8 mouse cellular contexts compared by ENCODE assay signal in genomic region chr4:32984801-32985675, GRCm38 (mm10). TPM values are rescaled to one million over a fixed set of nuclear protein-coding genes. Genes with fewer than 3 reads are reported as not detected.
DNase-seq lines count a peak whose midpoint lies in the region; ATAC-seq and TF ChIP-seq lines count a peak whose summit lies in the region.

No protein-coding gene starts in this region.

- no peak overlapping the region for H3K9ac ChIP-seq in embryonic facial prominence, embryonic 15.5 days
- peak overlapping the region; percentile 92 for H3K9ac ChIP-seq in hindbrain, embryonic 15.5 days

- H3K4me3 ChIP-seq in lung, adult 2 months (replicated peaks; ENCODE audit: extremely low read depth, low read depth, low read length), result no peak overlapping the region
- peak overlapping the region; percentile 72 for H3K4me3 ChIP-seq in embryonic facial prominence, embryonic 15.5 days (replicated peaks)
- peak overlapping the region; percentile 88 for H3K4me3 ChIP-seq in hindbrain, embryonic 15.5 days
- peak overlapping the region; percentile 79 for H3K4me3 ChIP-seq in midbrain, embryonic 10.5 days
- H3K4me3 ChIP-seq in thymus, adult 2 months (ENCODE audit: control insufficient read depth, insufficient read depth, low read length), result no peak overlapping the region

- WGBS in lung, adult 2 months, result 48% methylated on average over 13 of the region's 13 CpGs
- WGBS in embryonic facial prominence, embryonic 15.5 days, result 13% methylated on average over 13 of the region's 13 CpGs
- 9% methylated on average over 13 of the region's 13 CpGs for WGBS in hindbrain, embryonic 15.5 days
- 8% methylated on average over 13 of the region's 13 CpGs for WGBS in midbrain, embryonic 10.5 days
- 50% methylated on average over 13 of the region's 13 CpGs for WGBS in thymus, adult 2 months

- no peak overlapping the region for H3K27ac ChIP-seq in embryonic facial prominence, embryonic 15.5 days (replicated peaks)
- H3K27ac ChIP-seq in hindbrain, embryonic 15.5 days (replicated peaks), result peak overlapping the region; percentile 54; the same call in 1 of the 2 replicates
- peak overlapping the region; percentile 100 for H3K27ac ChIP-seq in midbrain, embryonic 10.5 days (replicated peaks)
- peak overlapping the region; percentile 90 for H3K27ac ChIP-seq in thymus, adult 2 months (ENCODE audit: control insufficient read depth, insufficient read depth, low read length)

- peak overlapping the region; percentile 100 for H3K4me2 ChIP-seq in embryonic facial prominence, embryonic 15.5 days (replicated peaks)
- H3K4me2 ChIP-seq in hindbrain, embryonic 15.5 days, result peak overlapping the region; percentile 82

- no peaks in the 10 kb centered on the region for H3K36me3 ChIP-seq in embryonic facial prominence, embryonic 15.5 days
- H3K36me3 ChIP-seq in hindbrain, embryonic 15.5 days, result no peaks in the 10 kb centered on the region
- H3K36me3 ChIP-seq in midbrain, embryonic 10.5 days, result no peaks in the 10 kb centered on the region
- no peaks in the 10 kb centered on the region for H3K36me3 ChIP-seq in thymus, adult 2 months (ENCODE audit: control insufficient read depth, insufficient read depth, low read length)

- TF ChIP-seq POLR2A in lung, adult 2 months (IDR thresholded peaks at IDR 0.05; ENCODE audit: borderline replicate concordance, extremely low read depth, low read depth, low read length), result no peak
- no peak for TF ChIP-seq POLR2A in thymus, adult 2 months (IDR thresholded peaks at IDR 0.05; ENCODE audit: control insufficient read depth, extremely low read depth, insufficient read depth, low read length, poor library complexity)

- DNase-seq in lung, postnatal 10 days, result peak; percentile 4
- DNase-seq in lung, adult 2 months, result no peak
- DNase-seq in midbrain, embryonic 10.5 days (ENCODE audit: low spot score), result peak; percentile 38
- peak; percentile 24 for DNase-seq in thymus, adult 2 months
- DNase-seq in left cerebral cortex, postnatal 10 days (ENCODE audit: extremely low spot score in 1 of 2, low spot score in 2 of 2), result no peak
- no peak for DNase-seq in gastrocnemius, postnatal 4 days (ENCODE audit: low spot score in 2 of 2)

- ATAC-seq in embryonic facial prominence, embryonic 15.5 days (ENCODE audit: insufficient number of reproducible peaks, low FRiP score, low TSS enrichment, low read depth), result no peak
- ATAC-seq in hindbrain, embryonic 15.5 days (ENCODE audit: low FRiP score, low read depth), result no peak

- H3K27me3 ChIP-seq in embryonic facial prominence, embryonic 15.5 days, result no peaks in the 10 kb centered on the region
- H3K27me3 ChIP-seq in hindbrain, embryonic 15.5 days, result no peaks in the 10 kb centered on the region
- peaks cover 13% of the 10 kb centered on the region; the same call in 1 of the 2 replicates for H3K27me3 ChIP-seq in midbrain, embryonic 10.5 days (ENCODE audit: low read depth, poor library complexity, severe bottlenecking)
- no peaks in the 10 kb centered on the region for H3K27me3 ChIP-seq in thymus, adult 2 months (ENCODE audit: control insufficient read depth, insufficient read depth, low read length)

- no peak for TF ChIP-seq CTCF in lung, adult 2 months (IDR thresholded peaks at IDR 0.05; ENCODE audit: insufficient read depth, low read length)
- no peak for TF ChIP-seq CTCF in thymus, adult 2 months (IDR thresholded peaks at IDR 0.05; ENCODE audit: borderline replicate concordance, control insufficient read depth, extremely low read depth, insufficient read depth, low read length, poor library complexity)

- intact Hi-C loops in left cerebral cortex, postnatal 10 days (cut with DNase I), result no loop called here

- H3K9me3 ChIP-seq in embryonic facial prominence, embryonic 15.5 days (replicated peaks), result no peaks in the 10 kb centered on the region
- H3K9me3 ChIP-seq in hindbrain, embryonic 15.5 days, result no peaks in the 10 kb centered on the region
- H3K9me3 ChIP-seq in midbrain, embryonic 10.5 days (replicated peaks), result no peaks in the 10 kb centered on the region

- H3K4me1 ChIP-seq in lung, adult 2 months (ENCODE audit: control insufficient read depth, insufficient read depth, low read length), result no peaks in the 10 kb centered on the region
- peaks cover 17% of the 10 kb centered on the region for H3K4me1 ChIP-seq in embryonic facial prominence, embryonic 15.5 days
- H3K4me1 ChIP-seq in hindbrain, embryonic 15.5 days (replicated peaks), result peaks cover 34% of the 10 kb centered on the region
- H3K4me1 ChIP-seq in midbrain, embryonic 10.5 days, result peaks cover 50% of the 10 kb centered on the region
- peaks cover 21% of the 10 kb centered on the region for H3K4me1 ChIP-seq in thymus, adult 2 months (replicated peaks; ENCODE audit: control insufficient read depth, insufficient read depth, low read length)

RNA-seq across cellular contexts. Expression of gene Rragd, which starts 2.2 kb away (rescaled TPM):
- polyA plus RNA-seq in lung, adult 2 months (2012; rRNA removed), result 1.8 and 3.4 TPM in 2 replicates
- 18.6 and 20.0 TPM in 2 replicates for polyA plus RNA-seq in embryonic facial prominence, embryonic 15.5 days (2015; fragmentation: Nextera tagmentation; extraction: Ambion mirVana)
- 32.5 and 37.1 TPM in 2 replicates for polyA plus RNA-seq in hindbrain, embryonic 15.5 days (2015; fragmentation: Nextera tagmentation; extraction: Ambion mirVana)
- polyA plus RNA-seq in midbrain, embryonic 10.5 days (2016; fragmentation: Nextera tagmentation; extraction: Ambion mirVana), result 28.4 and 29.0 TPM in 2 replicates
- polyA plus RNA-seq in thymus, adult 2 months (2012; rRNA removed), result 6.8 and 9.7 TPM in 2 replicates
- 10 to 100 TPM; 67.1 to 80.1 TPM for total RNA-seq in left cerebral cortex, postnatal 10 days (2021)
- total RNA-seq in gastrocnemius, postnatal 4 days (2021), result 10 to 100 TPM; 84.8 to 85.5 TPM

RNA-seq across cellular contexts. Expression of gene Ankrd6, which starts 34.4 kb away (rescaled TPM):
- polyA plus RNA-seq in lung, adult 2 months (2012; rRNA removed), result 0.34 and 0.72 TPM in 2 replicates
- 11.2 and 12.0 TPM in 2 replicates for polyA plus RNA-seq in embryonic facial prominence, embryonic 15.5 days (2015; fragmentation: Nextera tagmentation; extraction: Ambion mirVana)
- polyA plus RNA-seq in hindbrain, embryonic 15.5 days (2015; fragmentation: Nextera tagmentation; extraction: Ambion mirVana), result 23.4 and 26.9 TPM in 2 replicates
- 23.7 and 32.0 TPM in 2 replicates for polyA plus RNA-seq in midbrain, embryonic 10.5 days (2016; fragmentation: Nextera tagmentation; extraction: Ambion mirVana)
- polyA plus RNA-seq in thymus, adult 2 months (2012; rRNA removed), result 12.5 and 12.6 TPM in 2 replicates
- 10 to 100 TPM; 23.1 to 25.3 TPM for total RNA-seq in left cerebral cortex, postnatal 10 days (2021)
- total RNA-seq in gastrocnemius, postnatal 4 days (2021), result 1 to 10 TPM; 4.3 to 5.8 TPM

RNA-seq across cellular contexts. Expression of gene Ube2j1, which starts 46.2 kb away (rescaled TPM):
- polyA plus RNA-seq in lung, adult 2 months (2012; rRNA removed), result 14.9 and 17.9 TPM in 2 replicates
- 40.4 and 41.2 TPM in 2 replicates for polyA plus RNA-seq in embryonic facial prominence, embryonic 15.5 days (2015; fragmentation: Nextera tagmentation; extraction: Ambion mirVana)
- 67.8 and 71.3 TPM in 2 replicates for polyA plus RNA-seq in hindbrain, embryonic 15.5 days (2015; fragmentation: Nextera tagmentation; extraction: Ambion mirVana)
- 46.5 and 49.5 TPM in 2 replicates for polyA plus RNA-seq in midbrain, embryonic 10.5 days (2016; fragmentation: Nextera tagmentation; extraction: Ambion mirVana)
- polyA plus RNA-seq in thymus, adult 2 months (2012; rRNA removed), result 28.7 and 30.1 TPM in 2 replicates
- 100 to 1,000 TPM; 124 to 126 TPM for total RNA-seq in left cerebral cortex, postnatal 10 days (2021)
- 10 to 100 TPM; 59.7 to 65.8 TPM for total RNA-seq in gastrocnemius, postnatal 4 days (2021)

Comparison
In these comparisons a context has a peak if more than half of its experiments do, and no peak if none do; other contexts are left out.
1. DNase-seq: peak in lung, postnatal 10 days (single experiment), midbrain, embryonic 10.5 days (single experiment) and thymus, adult 2 months (single experiment); none in lung, adult 2 months (single experiment), left cerebral cortex, postnatal 10 days (0 of 2) and gastrocnemius, postnatal 4 days (0 of 2).
2. H3K4me3 ChIP-seq: peak in embryonic facial prominence, embryonic 15.5 days (single experiment), hindbrain, embryonic 15.5 days (single experiment) and midbrain, embryonic 10.5 days (single experiment); none in lung, adult 2 months (single experiment) and thymus, adult 2 months (single experiment).